ENCODE assay signal across 17 mouse cellular contexts in the genomic region with DNA sequence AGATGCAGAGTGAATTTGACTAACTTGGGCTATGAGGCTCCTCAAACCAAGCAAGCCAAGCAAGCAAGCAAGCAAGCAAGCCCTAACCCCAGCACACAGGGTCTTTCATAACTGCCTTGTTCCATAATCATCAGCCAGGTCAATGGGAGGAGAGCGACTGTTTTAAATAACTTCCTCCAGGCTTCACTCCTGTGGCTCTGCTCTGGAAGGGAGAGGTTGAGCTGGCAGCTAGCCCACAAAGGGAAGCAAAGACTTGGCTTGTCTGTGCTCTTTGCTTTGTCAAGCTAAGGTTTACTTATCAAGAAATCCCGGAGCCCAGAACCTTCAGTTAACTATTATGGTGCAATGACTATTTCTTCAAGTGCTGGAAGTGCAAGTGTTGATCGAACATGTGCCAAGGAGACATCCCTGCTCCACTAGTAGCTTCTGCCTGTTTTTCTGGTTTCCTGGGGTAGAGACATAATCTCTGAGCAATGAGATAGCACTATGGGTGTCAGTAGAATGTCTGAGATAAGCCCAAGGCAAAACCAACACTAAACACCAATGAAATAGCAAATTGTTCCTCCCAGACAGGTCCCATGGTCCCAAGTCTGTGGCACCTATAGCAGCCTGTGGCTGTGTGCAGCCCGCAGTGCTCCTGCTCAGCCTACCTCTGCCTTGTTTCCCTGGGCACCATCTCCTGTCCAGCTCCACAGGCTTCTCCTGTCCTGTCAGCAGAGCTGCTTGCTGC.
DNase-seq lines count a peak whose midpoint lies in the region; ATAC-seq and TF ChIP-seq lines count a peak whose summit lies in the region.
"Had no signal": no experiment of that assay in that cellular context is flagged by ENCODE, and none has a peak within 500 bp of the region (broad histone marks: within the 10 kb centered on the region; RNA-seq: fewer than 3 reads in every experiment).

No protein-coding gene starts in this region.

- no peaks in the 10 kb centered on the region for H3K9me3 ChIP-seq in heart, postnatal 0 days (replicated peaks; ENCODE audit: control insufficient read depth, low read length)
- H3K9me3 ChIP-seq in liver, embryonic 13.5 days (replicated peaks): no peaks in the 10 kb centered on the region
- H3K9me3 ChIP-seq in liver, postnatal 0 days (ENCODE audit: low read length): no peaks in the 10 kb centered on the region
- no peaks in the 10 kb centered on the region for H3K9me3 ChIP-seq in midbrain, embryonic 13.5 days
- H3K9me3 ChIP-seq: embryonic facial prominence, embryonic 13.5 days; hindbrain, embryonic 10.5 days; limb, embryonic 13.5 days; midbrain, embryonic 10.5 days; stomach, embryonic 15.5 days had no signal

- DNase-seq in heart, postnatal 0 days (ENCODE audit: low spot score): peak; percentile 43
- no peak for DNase-seq in heart, adult 8-10 months (ENCODE audit: low spot score)
- no peak for DNase-seq in liver, embryonic 13.5 days
- DNase-seq in liver, postnatal 0 days: no peak
- peak; percentile 39 for DNase-seq in brain, adult 2 months (ENCODE audit: low read depth, low spot score)
- DNase-seq in large intestine, adult 2 months (ENCODE audit: low read depth, low spot score): peak; percentile 50
- DNase-seq in thymus, postnatal 0 days (ENCODE audit: low spot score): no peak
- DNase-seq: cerebellum, postnatal 36 days; thymus, postnatal 4 days had no signal

- peak overlapping the region; percentile 55 for H3K27ac ChIP-seq in heart, postnatal 0 days (ENCODE audit: low read depth)
- H3K27ac ChIP-seq in liver, embryonic 13.5 days: no peak overlapping the region
- no peak overlapping the region for H3K27ac ChIP-seq in liver, postnatal 0 days (ENCODE audit: low read depth)
- no peak overlapping the region for H3K27ac ChIP-seq in midbrain, embryonic 13.5 days
- H3K27ac ChIP-seq: embryonic facial prominence, embryonic 13.5 days; hindbrain, embryonic 10.5 days; left cerebral cortex, adult 2 months; limb, embryonic 13.5 days; midbrain, embryonic 10.5 days; stomach, embryonic 15.5 days had no signal

- no peak overlapping the region for H3K4me2 ChIP-seq in heart, postnatal 0 days (ENCODE audit: low read depth, low read length)
- H3K4me2 ChIP-seq in liver, embryonic 13.5 days: no peak overlapping the region
- H3K4me2 ChIP-seq in liver, postnatal 0 days (ENCODE audit: low read depth, low read length): no peak overlapping the region
- no peak overlapping the region for H3K4me2 ChIP-seq in midbrain, embryonic 13.5 days (replicated peaks)
- H3K4me2 ChIP-seq: embryonic facial prominence, embryonic 13.5 days; limb, embryonic 13.5 days; stomach, embryonic 15.5 days had no signal

- H3K4me3 ChIP-seq in heart, postnatal 0 days (ENCODE audit: low read depth, low read length): no peak overlapping the region
- no peak overlapping the region for H3K4me3 ChIP-seq in liver, embryonic 13.5 days (replicated peaks)
- no peak overlapping the region for H3K4me3 ChIP-seq in liver, postnatal 0 days (ENCODE audit: low read depth, low read length)
- no peak overlapping the region for H3K4me3 ChIP-seq in midbrain, embryonic 13.5 days (replicated peaks)
- H3K4me3 ChIP-seq: embryonic facial prominence, embryonic 13.5 days; hindbrain, embryonic 10.5 days; left cerebral cortex, adult 2 months; limb, embryonic 13.5 days; midbrain, embryonic 10.5 days; stomach, embryonic 15.5 days had no signal

- TF ChIP-seq EP300 in heart, postnatal 0 days (IDR thresholded peaks at IDR 0.05; ENCODE audit: low read depth): no peak
- no peak for TF ChIP-seq EP300 in liver, postnatal 0 days (IDR thresholded peaks at IDR 0.05; ENCODE audit: low read depth)

- 35% methylated on average over 4 of the region's 4 CpGs for WGBS in heart, postnatal 0 days
- whole genome bisulfite sequencing in liver, embryonic 13.5 days (ENCODE audit: insufficient replicate concordance): 54% methylated on average over 4 of the region's 4 CpGs
- WGBS in liver, postnatal 0 days (ENCODE audit: insufficient replicate concordance): 61% methylated on average over 4 of the region's 4 CpGs
- 39% methylated on average over 4 of the region's 4 CpGs for WGBS in large intestine, adult 2 months
- WGBS in midbrain, embryonic 13.5 days: 93% methylated on average over 4 of the region's 4 CpGs

- peaks cover 14% of the 10 kb centered on the region; the same call in 1 of the 2 replicates for H3K4me1 ChIP-seq in heart, postnatal 0 days (ENCODE audit: control insufficient read depth, insufficient read depth)
- H3K4me1 ChIP-seq in liver, embryonic 13.5 days (replicated peaks): peaks cover 51% of the 10 kb centered on the region
- no peaks in the 10 kb centered on the region for H3K4me1 ChIP-seq in liver, postnatal 0 days (ENCODE audit: insufficient read depth)
- no peaks in the 10 kb centered on the region for H3K4me1 ChIP-seq in midbrain, embryonic 13.5 days (replicated peaks)
- H3K4me1 ChIP-seq: embryonic facial prominence, embryonic 13.5 days; hindbrain, embryonic 10.5 days; limb, embryonic 13.5 days; midbrain, embryonic 10.5 days; stomach, embryonic 15.5 days had no signal

- ATAC-seq in heart, postnatal 0 days (ENCODE audit: insufficient read depth, low read depth): no peak
- peak; percentile 66 for ATAC-seq in liver, embryonic 13.5 days (ENCODE audit: low read depth)
- ATAC-seq in liver, postnatal 0 days: no peak
- ATAC-seq in midbrain, embryonic 13.5 days: no peak
- ATAC-seq: forebrain, embryonic 14.5 days had no signal

- H3K27me3 ChIP-seq in heart, postnatal 0 days (ENCODE audit: control insufficient read depth, insufficient read depth, low read length): no peaks in the 10 kb centered on the region
- H3K27me3 ChIP-seq in liver, embryonic 13.5 days: no peaks in the 10 kb centered on the region
- no peaks in the 10 kb centered on the region for H3K27me3 ChIP-seq in liver, postnatal 0 days (ENCODE audit: insufficient read depth, low read length)
- H3K27me3 ChIP-seq in midbrain, embryonic 13.5 days: no peaks in the 10 kb centered on the region
- H3K27me3 ChIP-seq: embryonic facial prominence, embryonic 13.5 days; limb, embryonic 13.5 days; stomach, embryonic 15.5 days had no signal

- peaks cover 30% of the 10 kb centered on the region for H3K36me3 ChIP-seq in heart, postnatal 0 days (replicated peaks; ENCODE audit: control insufficient read depth, insufficient read depth, low read length)
- H3K36me3 ChIP-seq in liver, embryonic 13.5 days: peaks cover 28% of the 10 kb centered on the region
- H3K36me3 ChIP-seq in liver, postnatal 0 days (replicated peaks; ENCODE audit: insufficient read depth, low read length): peaks cover 22% of the 10 kb centered on the region
- peaks cover 64% of the 10 kb centered on the region for H3K36me3 ChIP-seq in midbrain, embryonic 13.5 days

- no peak overlapping the region for H3K9ac ChIP-seq in heart, postnatal 0 days (replicated peaks; ENCODE audit: low read depth, low read length)
- no peak overlapping the region for H3K9ac ChIP-seq in liver, embryonic 13.5 days
- H3K9ac ChIP-seq in liver, postnatal 0 days (replicated peaks): no peak overlapping the region
- no peak overlapping the region for H3K9ac ChIP-seq in midbrain, embryonic 13.5 days (replicated peaks)
- H3K9ac ChIP-seq: embryonic facial prominence, embryonic 13.5 days; limb, embryonic 13.5 days; stomach, embryonic 15.5 days had no signal

- TF ChIP-seq CTCF in heart, postnatal 0 days (IDR thresholded peaks at IDR 0.05; ENCODE audit: low read depth): no peak
- no peak for TF ChIP-seq CTCF in liver, postnatal 0 days (IDR thresholded peaks at IDR 0.05; ENCODE audit: low read depth)

Comparison
In these comparisons a context has a peak if more than half of its experiments do, and no peak if none do; other contexts are left out.
1. DNase-seq: peak in heart, postnatal 0 days (single experiment), brain, adult 2 months (single experiment) and large intestine, adult 2 months (single experiment); none in heart, adult 8-10 months (single experiment), liver, embryonic 13.5 days (single experiment), liver, postnatal 0 days (single experiment) and thymus, postnatal 0 days (single experiment).